Mouse (Mus musculus) stomach, embryonic 16.5 days (tissue): ENCODE results near the gene Cct7. TPM values are rescaled to one million over a fixed set of nuclear protein-coding genes. Genes with fewer than 3 reads are reported as not detected.

Experiments used
- ATAC-seq: fragments of 200-750 bp; cut with Nextera tagmentation; 2 replicates; pipeline ENCODE4 v1.8.0; 2017; ENCODE audit warnings: moderate number of reproducible peaks, moderate TSS enrichment; ENCODE audit not compliant: insufficient read depth, low FRiP score
- H3K27ac ChIP-seq: fragments of 300-500 bp; sonication (generic); 2 replicates; pipeline ENCODE4 v1.5.1; 2014; ENCODE audit warnings: low read length
- H3K27me3 ChIP-seq: fragments of 300-500 bp; sonication (generic); 2 replicates; pipeline ENCODE4 v1.6.1; 2014; ENCODE audit warnings: low read length, control low read depth, mixed read lengths; ENCODE audit not compliant: control insufficient read depth, insufficient read depth
- H3K36me3 ChIP-seq: fragments of 300-500 bp; sonication (generic); 2 replicates; pipeline ENCODE4 v1.6.1; 2014; ENCODE audit warnings: low read length; ENCODE audit not compliant: control insufficient read depth, insufficient read depth
- H3K4me1 ChIP-seq: fragments of 300-500 bp; sonication (generic); 2 replicates; pipeline ENCODE4 v1.6.1; 2014; ENCODE audit warnings: low read length, control low read depth, mixed read lengths; ENCODE audit not compliant: control insufficient read depth, insufficient read depth
- H3K4me2 ChIP-seq: fragments of 300-500 bp; sonication (generic); 2 replicates; pipeline ENCODE4 v1.6.1; 2014; ENCODE audit warnings: low read depth, low read length, mixed read lengths
- H3K4me3 ChIP-seq: fragments of 300-500 bp; sonication (generic); replicated peaks from 2 replicates; pipeline ENCODE4 v1.5.1; 2014; ENCODE audit warnings: mild to moderate bottlenecking, low read length
- H3K9ac ChIP-seq: fragments of 300-500 bp; sonication (generic); 2 replicates; pipeline ENCODE4 v1.6.1; 2014; ENCODE audit warnings: low read length
- H3K9me3 ChIP-seq: fragments of 300-500 bp; sonication (generic); replicated peaks from 2 replicates; pipeline ENCODE4 v1.6.1; 2016; ENCODE audit warnings: low read length, control low read depth; ENCODE audit not compliant: control insufficient read depth
- WGBS: fragments of 180-500 bp; shearing (Covaris S2); extraction: QIAGEN DNeasy Blood & Tissue Kit; methylation state at CpG from one replicate; pipeline ENCODE4 v1.1.7; 2014; 5-methylcytosine and 5-hydroxymethylcytosine counted together
- polyA plus RNA-seq: library from polyadenylated mRNA; unstranded; fragments of >200 nt; fragmentation: Nextera tagmentation; extraction: Ambion mirVana; gene quantifications from 2 replicates; pipeline ENCODE4 v1.2.1, GENCODE M21; 2015

Gene Cct7
- polyA plus RNA-seq, 1 experiment from 2014 or later: 415 TPM

GRCm38 (mm10) chr6:85431274-85431841, 20.0 kb upstream of the Cct7 start:
- H3K9me3 ChIP-seq: no peaks in the 10 kb centered on the region
- H3K36me3 ChIP-seq: no peaks in the 10 kb centered on the region
- H3K27ac ChIP-seq: no peak overlapping the region
- H3K4me3 ChIP-seq: peak overlapping the region; percentile 68
- 36% methylated on average over 8 of the region's 8 CpGs for WGBS
- ATAC-seq: no peak
- H3K27me3 ChIP-seq: no peaks in the 10 kb centered on the region
- H3K4me2 ChIP-seq: peak overlapping the region; percentile 56
- no peaks in the 10 kb centered on the region for H3K4me1 ChIP-seq
- peak overlapping the region; percentile 70 for H3K9ac ChIP-seq

- Histone ChIP-seq H3K4me3 (peak within 1 kb of the TSS; percentile 68), H3K36me3 (no peaks in the 10 kb centered on the region), H3K9ac (peak within 1 kb of the TSS; percentile 70), H3K4me2 (peak within 1 kb of the TSS; percentile 56), H3K9me3 (no peaks in the 10 kb centered on the region), H3K27ac (no peak within 1 kb of the TSS), H3K4me1 (no peaks in the 10 kb centered on the region), H3K27me3 (no peaks in the 10 kb centered on the region)
- under 1% methylated on average over 39 of the region's 39 CpGs for WGBS
- peak; percentile 84 for ATAC-seq
Observed at GRCm38 (mm10) chr6:85431842-85432431, 19.4 kb upstream of the Cct7 start, which contains the start of gene Smyd5. Gene Smyd5 (plus strand): TSS chr6:85431989.

DNA sequence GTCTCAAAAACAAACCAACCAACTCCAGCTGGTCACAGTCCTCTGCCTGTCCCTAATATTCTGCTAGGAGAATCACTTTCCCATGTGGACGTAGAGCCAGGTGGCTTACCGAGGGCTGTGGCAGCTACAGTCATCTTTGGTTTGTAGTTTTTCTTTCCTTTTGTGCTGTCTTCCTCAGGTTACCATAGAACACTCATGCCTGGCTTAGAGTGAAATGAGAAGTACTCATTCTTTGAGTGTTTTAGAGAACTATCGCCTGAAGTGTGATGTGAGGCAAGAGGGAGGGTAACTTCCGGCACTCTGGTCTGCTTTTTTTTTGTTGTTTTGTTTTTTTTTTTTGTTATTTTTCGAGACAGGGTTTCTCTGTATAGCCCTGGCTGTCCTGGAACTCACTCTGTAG, 17.4 kb upstream of the Cct7 start:
- Histone ChIP-seq H3K27ac (no peak overlapping the region), H3K4me2 (no peak overlapping the region), H3K9me3 (no peaks in the 10 kb centered on the region), H3K4me3 (no peak overlapping the region), H3K4me1 (no peaks in the 10 kb centered on the region), H3K9ac (no peak overlapping the region), H3K36me3 (0 out of 2 replicates have a peak, but pooled peaks cover 3% of the 10 kb centered on the region), H3K27me3 (no peaks in the 10 kb centered on the region)
- 75% methylated on average over 5 of the region's 5 CpGs for WGBS
- ATAC-seq: no peak

DNA sequence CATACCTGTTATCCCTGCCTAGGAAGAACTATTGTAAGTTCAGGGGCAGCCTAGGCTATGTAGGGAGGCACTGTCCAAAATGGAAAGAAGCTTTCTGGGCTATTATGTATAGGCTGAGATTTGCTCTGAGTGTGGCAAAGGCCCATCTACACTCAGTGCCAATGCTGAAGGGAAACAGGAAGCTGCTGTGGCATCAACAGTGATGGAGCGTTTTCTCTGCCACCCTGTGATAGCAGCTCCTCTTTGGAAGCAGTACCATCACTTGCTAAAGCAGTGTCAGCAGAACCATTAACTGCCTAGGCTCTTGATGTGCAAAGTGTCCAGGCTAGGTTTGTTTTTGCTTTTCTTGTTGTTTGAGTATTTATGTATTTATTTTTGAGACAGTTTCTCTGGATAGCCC, 15.1 kb upstream of the Cct7 start:
- H3K27me3 ChIP-seq: no peaks in the 10 kb centered on the region
- H3K9me3 ChIP-seq: no peaks in the 10 kb centered on the region
- peaks cover 8% of the 10 kb centered on the region; the same call in 1 of the 2 replicates for H3K36me3 ChIP-seq
- H3K9ac ChIP-seq: no peak overlapping the region
- H3K27ac ChIP-seq: no peak overlapping the region
- no peak for ATAC-seq
- H3K4me1 ChIP-seq: no peaks in the 10 kb centered on the region
- no peak overlapping the region for H3K4me3 ChIP-seq
- H3K4me2 ChIP-seq: no peak overlapping the region
- WGBS: 69% methylated on average over 1 of the region's 1 CpGs

GRCm38 (mm10) chr6:85436631-85437030, 14.7 kb upstream of the Cct7 start:
- Histone ChIP-seq H3K9ac (no peak overlapping the region), H3K27me3 (no peaks in the 10 kb centered on the region), H3K4me3 (no peak overlapping the region), H3K9me3 (no peaks in the 10 kb centered on the region), H3K27ac (no peak overlapping the region), H3K4me1 (no peaks in the 10 kb centered on the region), H3K36me3 (peaks cover 12% of the 10 kb centered on the region; the same call in 1 of the 2 replicates), H3K4me2 (no peak overlapping the region)
- ATAC-seq: no peak
- 88% methylated on average over 5 of the region's 6 CpGs for WGBS

DNA sequence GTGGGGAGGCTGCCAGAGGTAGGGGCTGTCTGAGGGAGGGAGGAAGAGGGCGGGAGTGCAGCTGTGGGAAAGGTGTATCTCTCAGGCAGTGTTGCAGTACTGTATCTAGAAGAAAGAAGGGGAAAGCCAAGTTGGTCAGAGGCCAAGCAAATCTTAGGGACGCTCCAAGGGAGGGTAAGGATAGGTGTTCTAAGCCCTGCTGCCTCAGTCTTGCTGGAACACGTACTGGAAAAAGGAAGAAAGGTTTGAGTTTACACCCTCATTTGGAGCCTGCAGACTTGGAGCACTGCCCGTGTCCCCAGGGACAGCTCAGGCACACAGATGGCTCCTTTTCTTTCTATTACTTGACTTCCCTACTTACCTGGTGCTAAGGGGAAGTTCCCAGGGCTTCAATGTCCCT, 10.2 kb upstream of the Cct7 start:
- H3K27ac ChIP-seq: no peak overlapping the region
- H3K4me1 ChIP-seq: no peaks in the 10 kb centered on the region
- no peak overlapping the region for H3K4me3 ChIP-seq
- WGBS: 82% methylated on average over 4 of the region's 4 CpGs
- no peak for ATAC-seq
- peaks cover 13% of the 10 kb centered on the region; the same call in 1 of the 2 replicates for H3K36me3 ChIP-seq
- H3K9ac ChIP-seq: no peak overlapping the region
- no peaks in the 10 kb centered on the region for H3K27me3 ChIP-seq
- no peaks in the 10 kb centered on the region for H3K9me3 ChIP-seq
- no peak overlapping the region for H3K4me2 ChIP-seq

DNA sequence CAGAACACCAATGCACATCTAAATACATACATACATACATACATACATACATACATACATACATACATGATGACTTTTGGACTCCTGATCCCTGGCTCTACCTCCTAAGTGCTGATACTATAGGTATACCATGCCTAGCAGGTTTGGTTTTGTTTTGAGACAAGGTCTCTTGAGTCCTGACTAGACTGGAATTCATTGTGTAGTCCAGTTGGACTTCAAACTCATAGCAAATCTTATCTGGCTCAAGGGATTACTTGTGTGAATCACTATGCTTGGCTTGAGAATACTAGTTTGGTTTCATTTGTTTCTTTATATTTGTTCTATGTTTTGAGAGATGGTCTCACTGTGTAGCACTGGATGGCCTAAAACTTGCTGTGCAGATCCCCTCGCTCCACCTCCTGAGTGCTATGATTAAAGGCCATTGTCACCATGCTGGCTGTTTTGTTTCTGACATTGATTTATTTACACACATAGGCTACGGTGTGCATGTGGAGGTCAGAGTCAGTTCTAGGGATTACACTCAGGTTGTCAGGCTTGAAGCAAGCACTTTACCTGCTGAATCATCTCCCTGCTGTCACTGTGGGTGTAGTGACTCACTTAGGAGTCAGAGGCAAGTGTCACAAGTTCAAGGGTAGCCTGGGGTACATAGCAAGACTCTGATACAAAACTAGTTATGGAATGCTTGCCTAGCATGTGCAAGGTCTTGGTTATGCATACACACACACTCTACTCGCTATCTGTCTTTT, 7.7 kb upstream of the Cct7 start:
- Histone ChIP-seq H3K4me2 (no peak overlapping the region), H3K36me3 (peaks cover 17% of the 10 kb centered on the region), H3K27me3 (no peaks in the 10 kb centered on the region), H3K4me3 (no peak overlapping the region), H3K9me3 (no peaks in the 10 kb centered on the region), H3K4me1 (no peaks in the 10 kb centered on the region), H3K9ac (no peak overlapping the region), H3K27ac (peak overlapping the region; percentile 36; the same call in 1 of the 2 replicates)
- WGBS: 67% methylated on average over 3 of the region's 3 CpGs
- ATAC-seq: no peak

DNA sequence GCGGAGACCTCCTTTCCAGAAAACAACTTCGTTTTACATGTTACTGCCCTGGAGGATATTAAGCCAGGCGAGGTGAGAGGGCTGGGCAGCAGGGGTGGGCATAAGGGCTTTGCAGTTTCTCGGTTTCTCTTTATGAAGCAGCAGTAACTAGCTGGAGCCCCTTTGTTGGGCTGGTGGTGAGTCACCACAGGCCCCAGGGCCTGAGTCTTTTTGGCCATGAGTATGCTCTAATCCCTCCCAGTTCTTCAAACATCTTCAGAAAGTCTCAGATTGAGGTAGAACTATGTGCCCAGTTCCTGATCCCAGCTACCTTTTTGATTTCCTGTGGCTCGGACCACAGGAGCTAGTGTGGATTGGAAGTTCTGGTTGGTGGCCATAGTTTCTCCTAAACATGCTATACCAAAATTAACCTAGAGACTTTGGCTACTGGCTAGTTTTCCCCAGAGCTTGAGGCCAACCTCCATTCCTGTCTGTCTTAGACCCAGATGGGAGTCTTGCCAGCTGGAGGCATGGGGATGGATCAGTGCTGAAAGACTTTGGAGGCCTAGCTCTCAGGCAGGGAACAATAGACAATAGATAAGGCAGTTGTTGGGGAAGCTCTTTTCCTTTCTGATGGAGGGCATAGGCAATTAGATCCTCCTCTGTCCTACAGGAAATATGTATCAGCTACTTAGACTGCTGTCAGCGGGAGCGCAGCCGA, 6.9 kb upstream of the Cct7 start:
- H3K27ac ChIP-seq: no peak overlapping the region

DNA sequence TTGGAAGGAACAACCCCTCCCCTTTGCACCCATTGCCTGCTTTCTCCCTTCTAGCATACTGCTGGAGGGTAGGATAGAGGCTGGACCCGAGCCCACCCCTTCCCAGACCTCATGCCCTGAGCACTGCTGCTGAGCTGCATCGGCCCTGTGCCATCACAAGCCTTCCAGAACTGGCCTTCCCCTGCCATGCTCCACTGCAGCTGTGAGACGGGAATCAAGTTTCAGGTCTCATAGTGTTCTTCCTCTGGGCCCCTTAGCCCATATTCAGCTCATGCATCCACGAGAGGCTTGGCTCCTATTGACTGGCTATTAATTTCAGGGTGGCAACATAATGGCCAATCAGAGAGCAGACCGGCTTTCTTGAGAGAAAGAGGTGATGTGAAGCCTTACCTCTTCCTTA, 6.0 kb upstream of the Cct7 start:
- Histone ChIP-seq H3K4me1 (no peaks in the 10 kb centered on the region), H3K4me2 (no peak overlapping the region), H3K9me3 (no peaks in the 10 kb centered on the region), H3K27me3 (no peaks in the 10 kb centered on the region), H3K27ac (no peak overlapping the region), H3K36me3 (peaks cover 10% of the 10 kb centered on the region; the same call in 1 of the 2 replicates), H3K9ac (no peak overlapping the region), H3K4me3 (no peak overlapping the region)
- ATAC-seq: no peak
- 85% methylated on average over 5 of the region's 5 CpGs for WGBS

More for the DNA sequence above, 6.9 kb upstream of the Cct7 start:
- H3K4me3 ChIP-seq: no peak overlapping the region
- H3K9me3 ChIP-seq: no peaks in the 10 kb centered on the region
- H3K9ac ChIP-seq: no peak overlapping the region
- no peaks in the 10 kb centered on the region for H3K27me3 ChIP-seq
- WGBS: 81% methylated on average over 8 of the region's 8 CpGs
- H3K4me2 ChIP-seq: no peak overlapping the region
- ATAC-seq: no peak
- H3K36me3 ChIP-seq: peaks cover 13% of the 10 kb centered on the region
- no peaks in the 10 kb centered on the region for H3K4me1 ChIP-seq
